Mouse (Mus musculus) kidney, adult 18-20 months (tissue): Measurements from ENCODE around the gene Ddx20.

Experiments
- DNase-seq: peaks from one replicate; pipeline ENCODE4 v3.0.0; 2021

Gene Ddx20

GRCm38 (mm10) chr3:105665105-105665765 lies 22.1 kb downstream of the Ddx20 start:
- DNase-seq: no peak

GRCm38 (mm10) chr3:105663043-105663442 lies 24.3 kb downstream of the Ddx20 start:
- no peak for DNase-seq

GRCm38 (mm10) chr3:105660530-105660929 lies 26.8 kb downstream of the Ddx20 start:
- no peak for DNase-seq

- DNase-seq: no peak
Measured at GRCm38 (mm10) chr3:105655031-105655585, 32.3 kb downstream of the Ddx20 start.

- no peak for DNase-seq
Measured at GRCm38 (mm10) chr3:105653544-105654380, 33.6 kb downstream of the Ddx20 start.

GRCm38 (mm10) chr3:105648889-105649567 lies 38.3 kb downstream of the Ddx20 start:
- DNase-seq: no peak

- no peak for DNase-seq
Measured at GRCm38 (mm10) chr3:105643566-105643965, 43.8 kb downstream of the Ddx20 start.

- peak; percentile 15 for DNase-seq
Measured at GRCm38 (mm10) chr3:105642186-105642585, 45.2 kb downstream of the Ddx20 start.

- DNase-seq: no peak
Measured at GRCm38 (mm10) chr3:105633021-105633420, 54.4 kb downstream of the Ddx20 start.

GRCm38 (mm10) chr3:105632296-105632695 lies 55.1 kb downstream of the Ddx20 start:
- DNase-seq: no peak
